Mouse (Mus musculus): ENCODE data around the gene Prg4. TPM values are rescaled to one million over a fixed set of nuclear protein-coding genes. Genes with fewer than 3 reads are reported as not detected.

The Prg4 gene
- polyA plus RNA-seq, 1 experiment = 4.5 TPM

DNA sequence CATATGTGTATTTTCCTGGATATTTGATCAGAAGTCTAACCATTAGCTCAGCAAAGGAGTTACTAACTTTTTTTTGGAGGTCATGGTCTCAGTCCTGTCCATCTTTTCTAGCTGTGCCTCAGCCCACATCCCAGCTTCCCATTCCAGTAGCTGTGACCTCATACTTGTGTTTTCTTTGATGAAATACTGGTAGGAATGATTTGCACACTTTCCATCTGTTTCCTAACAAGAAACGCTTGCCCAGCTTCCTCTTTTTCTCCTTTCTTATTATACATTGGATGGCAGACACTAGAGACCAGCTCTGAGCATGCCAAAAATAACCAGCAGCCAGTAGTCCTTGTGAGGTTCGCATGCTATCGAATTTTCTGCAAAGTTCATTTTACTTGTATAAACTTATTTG, 4.0 kb upstream of the Prg4 start:
- Histone ChIP-seq H3K4me1 (ENCODE audit: control insufficient read depth, insufficient read depth, low read length) (no peaks in the 10 kb centered on the region), H3K27ac (ENCODE audit: insufficient read depth, low read length) (no peak overlapping the region)
- no peak for TF ChIP-seq CTCF (IDR thresholded peaks at IDR 0.05; ENCODE audit: extremely low read depth, insufficient read depth, low read length)
- TF ChIP-seq POLR2A (IDR thresholded peaks at IDR 0.05; ENCODE audit: extremely low read depth, insufficient read depth, low read length) = no peak

DNA sequence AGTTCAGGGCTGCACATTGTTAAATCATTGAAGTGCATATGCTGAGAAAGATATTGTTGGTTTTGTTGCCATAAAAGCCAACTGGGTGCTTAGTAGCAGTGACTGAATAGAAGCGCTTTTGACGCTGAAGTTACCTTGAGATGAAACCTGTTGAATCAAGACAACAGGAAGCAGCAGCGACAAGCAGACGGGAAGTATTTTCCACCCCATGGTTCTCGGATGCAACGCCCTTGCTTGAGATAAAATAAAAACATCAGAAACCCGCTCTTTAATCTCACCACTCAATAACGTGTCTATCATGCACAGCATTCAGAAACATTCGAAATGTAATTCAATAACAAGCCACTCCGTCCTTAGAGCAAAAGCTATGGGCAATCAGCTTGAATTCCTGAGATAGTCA, 601 bp downstream of the Prg4 start:
- Histone ChIP-seq H3K4me1 (ENCODE audit: control insufficient read depth, insufficient read depth, low read length) (no peaks in the 10 kb centered on the region), H3K27ac (ENCODE audit: insufficient read depth, low read length) (no peak overlapping the region), H3K4me3 (ENCODE audit: insufficient read depth, low read length) (no peak overlapping the region)
- no peak for TF ChIP-seq POLR2A (IDR thresholded peaks at IDR 0.05; ENCODE audit: extremely low read depth, insufficient read depth, low read length)
- no peak for TF ChIP-seq CTCF (IDR thresholded peaks at IDR 0.05; ENCODE audit: extremely low read depth, insufficient read depth, low read length)

More for the DNA sequence above, 4.0 kb upstream of the Prg4 start:
- H3K4me3 ChIP-seq (ENCODE audit: insufficient read depth, low read length) = no peak overlapping the region

GRCm38 (mm10) chr1:150463691-150464090, 2.3 kb downstream of the Prg4 start:
- H3K27ac ChIP-seq (ENCODE audit: insufficient read depth, low read length) = no peak overlapping the region
- H3K4me3 ChIP-seq (ENCODE audit: insufficient read depth, low read length) = no peak overlapping the region
- TF ChIP-seq POLR2A (IDR thresholded peaks at IDR 0.05; ENCODE audit: extremely low read depth, insufficient read depth, low read length) = no peak
- TF ChIP-seq CTCF (IDR thresholded peaks at IDR 0.05; ENCODE audit: extremely low read depth, insufficient read depth, low read length) = no peak
- no peaks in the 10 kb centered on the region for H3K4me1 ChIP-seq (ENCODE audit: control insufficient read depth, insufficient read depth, low read length)

- H3K4me1 ChIP-seq (ENCODE audit: control insufficient read depth, insufficient read depth, low read length) = no peaks in the 10 kb centered on the region
- H3K27ac ChIP-seq (ENCODE audit: insufficient read depth, low read length) = no peak overlapping the region
- H3K4me3 ChIP-seq (ENCODE audit: insufficient read depth, low read length) = no peak overlapping the region
- TF ChIP-seq CTCF (IDR thresholded peaks at IDR 0.05; ENCODE audit: extremely low read depth, insufficient read depth, low read length) (no peak), POLR2A (IDR thresholded peaks at IDR 0.05; ENCODE audit: extremely low read depth, insufficient read depth, low read length) (no peak)
Observed at GRCm38 (mm10) chr1:150463068-150463467, 2.9 kb downstream of the Prg4 start.

DNA sequence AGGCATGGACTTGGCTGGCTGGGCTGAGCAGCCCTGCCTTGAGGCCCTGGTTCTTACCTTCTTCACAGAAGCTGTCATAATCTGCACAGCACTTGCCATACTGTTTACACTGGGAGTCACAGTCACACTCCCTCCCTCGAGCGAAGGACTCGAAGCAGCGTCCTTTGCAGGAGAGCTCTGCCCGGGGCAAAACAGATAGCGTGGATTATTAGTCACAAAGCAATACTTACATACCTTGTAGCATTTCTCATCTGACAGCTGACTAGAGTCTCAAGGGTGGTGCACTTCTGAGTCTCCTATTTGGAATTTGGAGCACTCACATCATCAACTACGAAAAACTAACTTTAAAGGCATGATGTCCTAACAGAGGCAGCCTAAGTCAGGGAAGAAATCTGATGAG, 5.4 kb downstream of the Prg4 start:
- H3K4me3 ChIP-seq (ENCODE audit: insufficient read depth, low read length) = no peak overlapping the region
- H3K27ac ChIP-seq (ENCODE audit: insufficient read depth, low read length) = no peak overlapping the region
- no peaks in the 10 kb centered on the region for H3K4me1 ChIP-seq (ENCODE audit: control insufficient read depth, insufficient read depth, low read length)
- no peak for TF ChIP-seq CTCF (IDR thresholded peaks at IDR 0.05; ENCODE audit: extremely low read depth, insufficient read depth, low read length)

DNA sequence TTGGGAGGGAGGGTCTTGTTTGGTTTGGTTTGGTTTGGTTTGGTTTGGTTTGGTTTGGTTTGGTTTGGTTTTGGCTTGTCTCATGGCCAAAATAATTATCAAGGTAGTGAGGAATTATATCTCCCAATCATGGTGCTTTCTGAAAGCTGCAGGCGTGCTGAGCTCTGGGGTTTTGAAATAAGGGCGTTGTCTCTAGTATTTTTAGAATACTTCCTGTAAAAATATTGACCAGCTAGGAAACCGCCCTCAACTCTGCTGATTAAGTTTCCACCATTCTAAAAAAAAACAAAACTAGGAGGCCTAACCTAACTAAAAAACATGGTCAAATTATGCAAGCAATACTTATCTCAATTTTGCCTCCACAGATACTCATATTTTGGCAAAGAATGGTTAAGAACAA, 6.4 kb downstream of the Prg4 start:
- Histone ChIP-seq H3K4me1 (ENCODE audit: control insufficient read depth, insufficient read depth, low read length) (no peaks in the 10 kb centered on the region), H3K27ac (ENCODE audit: insufficient read depth, low read length) (no peak overlapping the region), H3K4me3 (ENCODE audit: insufficient read depth, low read length) (no peak overlapping the region)
- TF ChIP-seq POLR2A (IDR thresholded peaks at IDR 0.05; ENCODE audit: extremely low read depth, insufficient read depth, low read length) (no peak), CTCF (IDR thresholded peaks at IDR 0.05; ENCODE audit: extremely low read depth, insufficient read depth, low read length) (no peak)

GRCm38 (mm10) chr1:150458977-150459376, 7.0 kb downstream of the Prg4 start:
- TF ChIP-seq POLR2A (IDR thresholded peaks at IDR 0.05; ENCODE audit: extremely low read depth, insufficient read depth, low read length) (no peak), CTCF (IDR thresholded peaks at IDR 0.05; ENCODE audit: extremely low read depth, insufficient read depth, low read length) (no peak)
- H3K27ac ChIP-seq (ENCODE audit: insufficient read depth, low read length) = no peak overlapping the region
- no peaks in the 10 kb centered on the region for H3K4me1 ChIP-seq (ENCODE audit: control insufficient read depth, insufficient read depth, low read length)
- no peak overlapping the region for H3K4me3 ChIP-seq (ENCODE audit: insufficient read depth, low read length)

DNA sequence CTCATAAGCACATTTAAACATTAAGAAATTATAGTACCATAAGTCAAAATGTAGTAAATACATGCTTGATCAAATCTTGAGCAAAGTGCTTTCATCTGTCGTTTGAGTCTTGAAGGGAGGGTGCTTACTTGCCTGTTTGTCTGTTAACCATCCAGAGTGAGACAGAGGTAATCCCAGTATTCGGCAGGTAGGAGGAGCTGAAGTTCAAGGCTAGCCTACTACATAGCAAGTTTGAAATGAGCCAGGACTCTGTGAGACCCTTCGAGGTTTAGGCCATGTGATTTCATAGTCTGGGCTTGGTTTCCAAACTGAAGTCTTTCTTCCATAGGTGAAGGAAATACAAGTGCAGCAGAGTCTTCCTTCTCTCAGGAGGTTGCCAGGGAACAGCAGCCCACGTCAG, 24.2 kb downstream of the Prg4 start:
- TF ChIP-seq CTCF (IDR thresholded peaks at IDR 0.05; ENCODE audit: extremely low read depth, insufficient read depth, low read length) = no peak
- TF ChIP-seq POLR2A (IDR thresholded peaks at IDR 0.05; ENCODE audit: extremely low read depth, insufficient read depth, low read length) = no peak
- no peak overlapping the region for H3K4me3 ChIP-seq (ENCODE audit: insufficient read depth, low read length)
- no peak overlapping the region for H3K27ac ChIP-seq (ENCODE audit: insufficient read depth, low read length)
- no peaks in the 10 kb centered on the region for H3K4me1 ChIP-seq (ENCODE audit: control insufficient read depth, insufficient read depth, low read length)

GRCm38 (mm10) chr1:150438641-150439040, 27.3 kb downstream of the Prg4 start:
- Histone ChIP-seq H3K27ac (ENCODE audit: insufficient read depth, low read length) (no peak overlapping the region), H3K4me3 (ENCODE audit: insufficient read depth, low read length) (no peak overlapping the region), H3K4me1 (ENCODE audit: control insufficient read depth, insufficient read depth, low read length) (no peaks in the 10 kb centered on the region)
- TF ChIP-seq CTCF (IDR thresholded peaks at IDR 0.05; ENCODE audit: extremely low read depth, insufficient read depth, low read length) (no peak), POLR2A (IDR thresholded peaks at IDR 0.05; ENCODE audit: extremely low read depth, insufficient read depth, low read length) (no peak)

DNA sequence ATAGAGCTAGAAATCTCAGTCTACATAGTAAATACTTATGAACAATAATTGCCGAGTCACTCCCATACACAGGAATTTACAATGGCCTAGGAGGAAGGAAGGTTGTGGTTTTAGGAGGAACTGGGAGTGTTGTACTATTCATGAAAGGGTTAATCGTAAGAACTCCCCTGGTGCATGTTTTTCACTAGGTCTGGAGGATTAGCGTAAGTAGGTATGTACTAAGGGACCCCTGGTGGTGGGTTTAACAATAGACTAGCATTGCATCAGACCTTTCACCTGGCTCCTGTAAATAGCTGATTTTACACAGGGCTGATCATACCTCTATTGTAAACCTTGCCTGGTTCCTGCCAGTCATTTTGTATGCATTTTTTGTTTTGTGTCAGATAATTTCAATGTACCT, 39.7 kb downstream of the Prg4 start:
- Histone ChIP-seq H3K4me1 (ENCODE audit: control insufficient read depth, insufficient read depth, low read length) (no peaks in the 10 kb centered on the region), H3K4me3 (ENCODE audit: insufficient read depth, low read length) (no peak overlapping the region), H3K27ac (ENCODE audit: insufficient read depth, low read length) (no peak overlapping the region)
- TF ChIP-seq POLR2A (IDR thresholded peaks at IDR 0.05; ENCODE audit: extremely low read depth, insufficient read depth, low read length) = no peak
- no peak for TF ChIP-seq CTCF (IDR thresholded peaks at IDR 0.05; ENCODE audit: extremely low read depth, insufficient read depth, low read length)

- TF ChIP-seq POLR2A (IDR thresholded peaks at IDR 0.05; ENCODE audit: extremely low read depth, insufficient read depth, low read length) = no peak
- no peak for TF ChIP-seq CTCF (IDR thresholded peaks at IDR 0.05; ENCODE audit: extremely low read depth, insufficient read depth, low read length)
- Histone ChIP-seq H3K27ac (ENCODE audit: insufficient read depth, low read length) (no peak overlapping the region), H3K4me3 (ENCODE audit: insufficient read depth, low read length) (no peak overlapping the region), H3K4me1 (ENCODE audit: control insufficient read depth, insufficient read depth, low read length) (no peaks in the 10 kb centered on the region)
Observed at GRCm38 (mm10) chr1:150425665-150426064, 40.3 kb downstream of the Prg4 start.

Data from cortical plate, adult 2 months (tissue).